Mouse (Mus musculus) Patski (cell line): ENCODE data around the gene Lin7a. TPM values are rescaled to one million over a fixed set of nuclear protein-coding genes. Genes with fewer than 3 reads are reported as not detected.
A peak's percentile ranks its signal among the peaks of the same experiment; 100 is the strongest.

Experiments used
- ATAC-seq: fragments of 100-300 bp; one replicate; pipeline ENCODE4 v1.8.0; 2021
- CTCF ChIA-PET: fragments of 350-600 bp; sonication (Branson Sonifier 250); formaldehyde crosslinking; loops from one replicate; lab custom pipeline; 2022; ENCODE audit warnings: inconsistent platforms; lab: Charles Lee
- POLR2A ChIA-PET: fragments of 350-600 bp; sonication (Branson Sonifier 250); formaldehyde crosslinking; loops from one replicate; lab custom pipeline; 2022; ENCODE audit warnings: antibody characterized with exemption, inconsistent platforms; lab: Charles Lee
- DNase-seq: peaks from one replicate; pipeline ENCODE4 v3.0.0-alpha.2; 2011; ENCODE audit warnings: low read depth, low spot score
- H3K27me3 ChIP-seq: fragments of 371-371 bp; one replicate; pipeline ENCODE4 v1.5.1; 2021
- CTCF ChIP-seq: fragments of 100-300 bp; IDR thresholded peaks from one replicate; pipeline ENCODE4 v1.5.1; 2021
- in situ Hi-C: fragments of 300-500 bp; cut with MboI; formaldehyde crosslinking; loops from 3 replicates; pipeline ENCODE4 v1.11.1; 2018; ENCODE audit warnings: low pct_unique_long_range_greater_than_20kb, mixed read lengths
- polyA plus RNA-seq: library from polyadenylated mRNA; unstranded; gene quantifications from one replicate; pipeline ENCODE4 v1.2.3, GENCODE M21; 2021

Gene Lin7a
- polyA plus RNA-seq, 1 experiment from 2014 or later, result 0.54 TPM

DNA sequence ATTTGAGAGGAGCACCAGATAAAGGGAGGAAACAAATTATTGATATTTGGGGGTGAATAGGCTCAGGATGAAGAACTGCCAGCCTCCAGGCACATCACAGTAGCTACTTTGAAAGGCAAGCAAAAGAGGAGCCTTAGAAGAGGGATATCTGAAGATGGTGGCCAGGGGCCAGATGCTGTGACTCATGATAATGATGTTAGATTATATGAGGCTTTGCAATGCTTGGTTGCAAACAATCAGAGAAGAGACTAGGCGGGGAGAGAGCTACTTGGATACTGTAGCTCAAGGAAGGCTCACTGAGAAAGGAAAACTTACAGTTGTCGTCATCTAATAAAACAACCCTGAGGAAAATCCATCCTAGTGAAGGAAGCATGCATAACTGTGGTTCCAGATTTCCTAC, 5.2 kb downstream of the Lin7a start:
- peak; percentile 50 for DNase-seq
- in situ Hi-C loops, result loop anchor here (10.0 kb wide), 1 partner anchor 108 kb away; no protein-coding TSS in a partner anchor
- peak; percentile 70 for ATAC-seq
- TF ChIP-seq CTCF, result no peak
- CTCF ChIA-PET, result interaction anchor here (1.3 kb wide), 1 partner anchor 15 kb away, joined by 7 read pairs; no protein-coding TSS in a partner anchor
- H3K27me3 ChIP-seq, result peaks cover 6% of the 10 kb centered on the region
- POLR2A ChIA-PET, result interaction anchor here (1.0 kb wide), 1 partner anchor 29 kb away, joined by 7 read pairs; no protein-coding TSS in a partner anchor

DNA sequence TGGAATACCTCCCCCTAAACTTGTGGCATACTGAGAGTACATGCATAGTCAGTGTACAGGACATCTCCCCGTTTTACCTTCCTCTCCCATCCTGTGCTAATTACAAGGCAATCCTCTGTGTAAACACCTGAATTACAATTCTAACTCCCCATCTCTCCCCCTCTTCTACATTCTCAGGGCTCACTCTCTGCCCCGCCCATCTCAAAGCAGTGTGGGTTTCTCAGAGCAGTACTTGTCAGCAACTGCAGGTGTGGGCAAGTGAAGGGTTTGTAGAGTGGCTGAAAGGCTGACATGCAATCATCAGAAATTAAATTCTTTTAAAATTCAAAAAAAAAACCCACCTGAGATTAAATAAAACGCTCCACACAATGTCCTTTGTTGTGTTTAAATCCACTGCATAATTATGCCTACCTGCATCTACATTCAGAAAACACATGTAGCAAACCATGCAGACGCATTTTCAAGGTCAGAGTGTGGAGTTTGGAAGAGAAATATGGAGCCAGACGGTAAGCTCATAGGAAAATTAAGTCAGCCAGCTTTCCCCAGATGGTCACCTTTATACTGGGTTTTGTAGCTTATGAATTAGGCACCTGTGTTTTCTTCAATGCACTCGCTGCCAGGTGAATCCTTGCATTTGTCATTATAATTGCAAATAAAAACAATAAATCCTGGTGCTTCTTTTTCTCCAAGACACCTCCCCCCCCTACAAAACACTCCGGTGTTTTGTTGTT, 22.6 kb downstream of the Lin7a start:
- ChIA-PET CTCF (interaction anchor here (1.4 to 1.9 kb wide), 2 partner anchors 12 to 13 kb away, joined by 3 to 7 read pairs; no protein-coding TSS in a partner anchor), POLR2A (no interaction called here)
- in situ Hi-C loops, result no loop called here
- TF ChIP-seq CTCF, result no peak
- no peak for ATAC-seq
- H3K27me3 ChIP-seq, result no peaks in the 10 kb centered on the region
- DNase-seq, result no peak

- POLR2A ChIA-PET, result no interaction called here
- in situ Hi-C loops, result no loop called here
- DNase-seq (no peak), ATAC-seq (no peak)
- CTCF ChIA-PET, result interaction anchor here (1.8 kb wide), 1 partner anchor 9 kb away, joined by 4 read pairs; no protein-coding TSS in a partner anchor
- no peaks in the 10 kb centered on the region for H3K27me3 ChIP-seq
- TF ChIP-seq CTCF, result no peak
These were observed 29.2 kb downstream of the Lin7a start for GRCm38 (mm10) chr10:107300587-107301248.

DNA sequence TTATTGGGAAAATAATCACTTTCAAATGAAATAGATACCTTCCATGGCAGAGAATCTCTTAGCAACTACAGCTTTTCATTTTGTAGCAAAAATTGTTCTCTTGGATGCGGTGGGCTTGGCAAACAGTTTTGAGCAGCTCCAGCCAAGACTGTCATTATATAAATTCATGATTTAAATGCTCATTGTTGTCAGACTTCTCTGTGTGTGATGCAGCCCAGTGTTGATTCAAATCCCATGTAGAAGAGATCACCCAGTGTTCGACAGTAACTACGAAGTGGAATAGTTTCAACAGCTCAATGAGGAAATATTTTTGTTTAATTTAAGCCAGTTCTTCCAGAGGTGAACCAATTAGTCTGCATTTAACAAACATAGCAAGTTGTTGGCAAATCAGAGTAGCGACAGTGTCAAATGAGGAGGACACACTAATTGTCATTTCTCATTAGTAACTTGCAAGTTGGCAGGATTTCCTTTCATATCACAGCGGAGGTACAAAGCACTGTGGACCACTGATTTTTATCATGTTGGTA, 39.5 kb downstream of the Lin7a start:
- ATAC-seq (no peak), DNase-seq (no peak)
- TF ChIP-seq CTCF, result no peak
- no peaks in the 10 kb centered on the region for H3K27me3 ChIP-seq
- in situ Hi-C loops, result no loop called here
- POLR2A ChIA-PET, result no interaction called here
- CTCF ChIA-PET, result interaction anchor here (1.3 kb wide), 1 partner anchor 10 kb away, joined by 4 read pairs; no protein-coding TSS in a partner anchor

- no peak for ATAC-seq
- no peaks in the 10 kb centered on the region for H3K27me3 ChIP-seq
- TF ChIP-seq CTCF, result no peak
- DNase-seq, result no peak
- in situ Hi-C loops, result no loop called here
- CTCF ChIA-PET, result no interaction called here
- POLR2A ChIA-PET, result no interaction called here
These were observed 41.1 kb downstream of the Lin7a start for GRCm38 (mm10) chr10:107312609-107313008.

DNA sequence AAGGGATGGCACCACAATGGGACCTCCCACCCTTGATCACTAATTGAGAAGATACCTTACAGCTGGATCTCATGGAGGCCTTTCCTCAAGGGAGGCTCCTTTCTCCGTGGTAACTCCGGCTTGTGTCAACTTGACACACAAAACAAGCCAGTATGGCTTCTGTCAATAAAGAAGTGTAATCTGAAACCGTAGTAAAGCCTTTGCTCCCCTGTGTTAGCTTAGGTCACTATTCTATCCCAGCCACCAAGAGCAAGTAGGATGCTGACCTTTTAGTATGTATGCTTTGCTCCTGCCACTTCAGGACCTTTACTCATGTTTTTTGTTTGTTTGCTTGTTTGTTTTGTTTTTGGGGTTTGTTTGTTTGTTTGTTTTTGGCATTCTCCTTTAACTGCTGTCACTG, 41.9 kb downstream of the Lin7a start:
- CTCF ChIA-PET, result interaction anchor here (0.7 kb wide), 1 partner anchor 9 kb away, joined by 3 read pairs; no protein-coding TSS in a partner anchor
- in situ Hi-C loops, result no loop called here
- DNase-seq (no peak), ATAC-seq (no peak)
- H3K27me3 ChIP-seq, result no peaks in the 10 kb centered on the region
- TF ChIP-seq CTCF, result no peak
- POLR2A ChIA-PET, result no interaction called here

- POLR2A ChIA-PET, result no interaction called here
- in situ Hi-C loops, result no loop called here
These were observed 43.8 kb downstream of the Lin7a start for GRCm38 (mm10) chr10:107315251-107315650.

DNA sequence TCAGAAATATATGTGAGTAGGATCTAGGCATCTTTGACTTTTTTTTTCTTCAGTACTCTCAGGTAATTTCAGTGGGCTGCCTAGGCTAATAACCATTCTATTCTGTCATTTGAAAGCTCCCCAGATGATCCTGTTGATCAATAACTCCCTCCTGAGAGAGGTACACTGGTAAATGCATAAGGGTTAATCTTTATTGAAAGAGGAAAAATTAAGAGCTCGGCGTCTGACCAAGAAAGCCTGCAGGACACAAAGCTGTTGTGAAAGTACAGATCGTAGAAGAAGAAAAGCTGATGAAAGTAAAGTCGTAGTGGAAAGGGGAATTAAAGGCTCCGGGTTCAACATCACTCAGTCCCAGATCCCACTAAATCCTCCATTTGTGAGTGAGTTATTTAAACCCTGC, 44.2 kb downstream of the Lin7a start:
- ATAC-seq (no peak), DNase-seq (no peak)
- in situ Hi-C loops, result no loop called here
- H3K27me3 ChIP-seq, result no peaks in the 10 kb centered on the region
- POLR2A ChIA-PET, result no interaction called here
- no peak for TF ChIP-seq CTCF
- CTCF ChIA-PET, result interaction anchor here (1.1 kb wide), 1 partner anchor 31 kb away, joined by 3 read pairs; no protein-coding TSS in a partner anchor

More at GRCm38 (mm10) chr10:107315251-107315650, 43.8 kb downstream of the Lin7a start:
- no peak for DNase-seq
- CTCF ChIA-PET, result interaction anchor here (1.1 to 1.2 kb wide), 2 partner anchors 31 to 35 kb away, joined by 3 read pairs; no protein-coding TSS in a partner anchor
- ATAC-seq, result no peak
- H3K27me3 ChIP-seq, result no peaks in the 10 kb centered on the region
- no peak for TF ChIP-seq CTCF

DNA sequence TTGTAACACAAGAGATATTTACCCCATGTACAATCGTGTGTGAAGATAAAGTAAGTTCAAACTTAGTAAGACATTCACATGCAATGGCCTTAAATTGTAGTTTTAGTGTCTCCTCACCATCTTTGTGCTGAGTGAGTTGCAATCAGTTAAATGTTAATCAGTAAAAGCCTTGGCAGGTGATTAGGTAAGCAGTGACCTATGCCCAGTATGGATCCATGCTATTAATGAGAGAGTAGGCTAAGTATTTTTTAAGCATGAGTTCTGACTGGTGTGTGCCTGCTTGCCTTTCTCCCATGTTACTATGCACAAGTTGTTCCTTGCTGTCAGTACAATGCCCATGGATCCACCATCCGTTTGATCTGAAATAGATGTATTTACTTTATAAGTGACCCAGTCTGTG, 44.6 kb downstream of the Lin7a start:
- CTCF ChIA-PET, result no interaction called here
- no peak for ATAC-seq
- in situ Hi-C loops, result no loop called here

DNA sequence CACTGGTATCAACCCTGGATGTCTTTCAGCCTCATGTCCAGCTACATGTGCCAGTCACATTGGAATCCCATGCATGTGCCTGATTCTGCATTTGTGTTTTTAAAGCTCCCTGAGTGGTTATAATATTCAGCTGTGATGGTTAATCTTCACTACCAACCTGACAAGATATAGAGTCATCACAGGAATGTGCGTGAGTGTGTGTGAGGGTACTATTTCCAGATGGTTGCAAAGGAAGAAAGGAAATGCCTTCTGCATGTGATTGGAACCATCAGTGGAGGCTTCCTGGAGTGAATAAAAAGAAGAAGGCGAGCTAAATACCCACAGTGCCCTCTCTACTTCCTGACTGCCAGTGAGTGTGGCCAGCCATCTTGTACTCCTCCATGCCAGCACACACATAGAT, 48.2 kb downstream of the Lin7a start:
- H3K27me3 ChIP-seq, result no peaks in the 10 kb centered on the region
- ChIA-PET POLR2A (no interaction called here), CTCF (interaction anchor here (2.4 kb wide), 1 partner anchor 14 kb away, joined by 6 read pairs; no protein-coding TSS in a partner anchor)
- TF ChIP-seq CTCF, result no peak
- ATAC-seq (peak; percentile 54), DNase-seq (no peak)
- in situ Hi-C loops, result no loop called here

More for the DNA sequence above, 44.6 kb downstream of the Lin7a start:
- no peak for TF ChIP-seq CTCF
- no peaks in the 10 kb centered on the region for H3K27me3 ChIP-seq
- POLR2A ChIA-PET, result no interaction called here
- no peak for DNase-seq
